Mouse (Mus musculus) lung, embryonic 16.5 days (tissue): ENCODE results near the gene Mettl9. TPM values are rescaled to one million over a fixed set of nuclear protein-coding genes. Genes with fewer than 3 reads are reported as not detected.

Experiments
- ATAC-seq: fragments of 200-750 bp; cut with Nextera tagmentation; 2 replicates; pipeline ENCODE4 v1.8.0; 2017; ENCODE audit warnings: low read depth, mild to moderate bottlenecking, moderate library complexity
- H3K27ac ChIP-seq: fragments of 300-500 bp; sonication (generic); 2 replicates; pipeline ENCODE4 v1.5.1; 2014; ENCODE audit warnings: mild to moderate bottlenecking, control low read depth, low read length
- H3K27me3 ChIP-seq: fragments of 300-500 bp; sonication (generic); 2 replicates; pipeline ENCODE4 v1.6.1; 2014; ENCODE audit warnings: low read depth, low read length, mixed read lengths; ENCODE audit not compliant: control insufficient read depth, insufficient read depth
- H3K36me3 ChIP-seq: fragments of 300-500 bp; sonication (generic); 2 replicates; pipeline ENCODE4 v1.6.1; 2014; ENCODE audit warnings: low read length; ENCODE audit not compliant: control insufficient read depth, insufficient read depth
- H3K4me1 ChIP-seq: fragments of 300-500 bp; sonication (generic); replicated peaks from 2 replicates; pipeline ENCODE4 v1.6.1; 2014; ENCODE audit warnings: low read length, mixed read lengths; ENCODE audit not compliant: control insufficient read depth, insufficient read depth
- H3K4me2 ChIP-seq: fragments of 300-500 bp; sonication (generic); 2 replicates; pipeline ENCODE4 v1.6.1; 2014; ENCODE audit warnings: low read depth, low read length, control low read depth
- H3K4me3 ChIP-seq: fragments of 300-500 bp; sonication (generic); 2 replicates; pipeline ENCODE4 v1.5.1; 2014; ENCODE audit warnings: mild to moderate bottlenecking, low read length, control low read depth
- H3K9ac ChIP-seq: fragments of 300-500 bp; sonication (generic); 2 replicates; pipeline ENCODE4 v1.6.1; 2014; ENCODE audit warnings: low read length, control low read depth
- H3K9me3 ChIP-seq: fragments of 300-500 bp; sonication (generic); 2 replicates; pipeline ENCODE4 v1.6.1; 2016; ENCODE audit warnings: low read length; ENCODE audit not compliant: control insufficient read depth
- WGBS: fragments of 180-500 bp; shearing (Covaris S2); extraction: QIAGEN DNeasy Blood & Tissue Kit; methylation state at CpG from one replicate; pipeline ENCODE4 v1.1.7; 2014; 5-methylcytosine and 5-hydroxymethylcytosine counted together
- polyA plus RNA-seq: library from polyadenylated mRNA; unstranded; fragments of >200 nt; fragmentation: Nextera tagmentation; extraction: Ambion mirVana; gene quantifications from 2 replicates; pipeline ENCODE4 v1.2.1, GENCODE M21; 2015

Gene Mettl9
- polyA plus RNA-seq, 1 experiment from 2014 or later: 116 TPM

GRCm38 (mm10) chr7:121041989-121042388 lies 7.7 kb downstream of the Mettl9 start:
- H3K4me1 ChIP-seq: peaks cover 14% of the 10 kb centered on the region
- ATAC-seq: peak; percentile 82

DNA sequence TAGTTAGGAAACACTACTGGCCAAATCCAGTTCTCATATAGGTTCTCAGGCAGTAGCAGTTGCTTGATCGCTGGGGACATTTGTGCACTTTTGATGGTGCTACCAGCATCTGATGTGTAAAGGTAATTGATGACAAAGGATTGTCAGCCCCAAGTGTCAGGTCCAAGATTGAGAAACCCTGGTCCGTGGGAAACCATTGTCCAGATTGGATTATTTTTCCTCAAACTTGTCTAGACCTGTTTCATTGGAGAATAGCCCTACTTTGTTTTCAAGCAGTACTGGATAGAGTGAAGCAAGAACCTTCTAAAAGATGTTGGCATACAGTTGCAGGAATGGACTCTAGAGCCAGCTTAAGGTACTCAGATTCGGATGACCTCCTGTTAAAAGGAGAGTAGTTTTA lies 8.8 kb downstream of the Mettl9 start:
- no peak overlapping the region for H3K9ac ChIP-seq
- no peak overlapping the region for H3K4me2 ChIP-seq
- WGBS: 87% methylated on average over 3 of the region's 3 CpGs
- no peaks in the 10 kb centered on the region for H3K9me3 ChIP-seq
- H3K27ac ChIP-seq: no peak overlapping the region
- ATAC-seq: no peak
- H3K36me3 ChIP-seq: no peaks in the 10 kb centered on the region
- H3K27me3 ChIP-seq: no peaks in the 10 kb centered on the region
- H3K4me1 ChIP-seq: peaks cover 14% of the 10 kb centered on the region
- no peak overlapping the region for H3K4me3 ChIP-seq

More at GRCm38 (mm10) chr7:121041989-121042388, 7.7 kb downstream of the Mettl9 start:
- 51% methylated on average over 1 of the region's 1 CpGs for whole genome bisulfite sequencing
- Histone ChIP-seq H3K27ac (peak overlapping the region; percentile 17; the same call in 1 of the 2 replicates), H3K9me3 (no peaks in the 10 kb centered on the region), H3K36me3 (no peaks in the 10 kb centered on the region), H3K4me3 (no peak overlapping the region), H3K9ac (no peak overlapping the region), H3K27me3 (no peaks in the 10 kb centered on the region), H3K4me2 (no peak overlapping the region)

GRCm38 (mm10) chr7:121043510-121043909 lies 9.3 kb downstream of the Mettl9 start:
- no peak overlapping the region for H3K4me3 ChIP-seq
- peaks cover 2% of the 10 kb centered on the region; the same call in 1 of the 2 replicates for H3K36me3 ChIP-seq
- WGBS: 84% methylated on average over 1 of the region's 1 CpGs
- no peaks in the 10 kb centered on the region for H3K9me3 ChIP-seq
- H3K27ac ChIP-seq: no peak overlapping the region
- H3K4me1 ChIP-seq: peaks cover 14% of the 10 kb centered on the region
- no peak overlapping the region for H3K9ac ChIP-seq
- no peak for ATAC-seq
- no peaks in the 10 kb centered on the region for H3K27me3 ChIP-seq
- H3K4me2 ChIP-seq: no peak overlapping the region

- 71% methylated on average over 1 of the region's 1 CpGs for WGBS
- Histone ChIP-seq H3K4me2 (no peak overlapping the region), H3K27me3 (no peaks in the 10 kb centered on the region), H3K36me3 (peaks cover 3% of the 10 kb centered on the region; the same call in 1 of the 2 replicates), H3K4me3 (no peak overlapping the region), H3K9me3 (no peaks in the 10 kb centered on the region), H3K4me1 (peaks cover 14% of the 10 kb centered on the region), H3K27ac (no peak overlapping the region), H3K9ac (no peak overlapping the region)
- no peak for ATAC-seq
These were observed 10.0 kb downstream of the Mettl9 start for GRCm38 (mm10) chr7:121044251-121044650.

DNA sequence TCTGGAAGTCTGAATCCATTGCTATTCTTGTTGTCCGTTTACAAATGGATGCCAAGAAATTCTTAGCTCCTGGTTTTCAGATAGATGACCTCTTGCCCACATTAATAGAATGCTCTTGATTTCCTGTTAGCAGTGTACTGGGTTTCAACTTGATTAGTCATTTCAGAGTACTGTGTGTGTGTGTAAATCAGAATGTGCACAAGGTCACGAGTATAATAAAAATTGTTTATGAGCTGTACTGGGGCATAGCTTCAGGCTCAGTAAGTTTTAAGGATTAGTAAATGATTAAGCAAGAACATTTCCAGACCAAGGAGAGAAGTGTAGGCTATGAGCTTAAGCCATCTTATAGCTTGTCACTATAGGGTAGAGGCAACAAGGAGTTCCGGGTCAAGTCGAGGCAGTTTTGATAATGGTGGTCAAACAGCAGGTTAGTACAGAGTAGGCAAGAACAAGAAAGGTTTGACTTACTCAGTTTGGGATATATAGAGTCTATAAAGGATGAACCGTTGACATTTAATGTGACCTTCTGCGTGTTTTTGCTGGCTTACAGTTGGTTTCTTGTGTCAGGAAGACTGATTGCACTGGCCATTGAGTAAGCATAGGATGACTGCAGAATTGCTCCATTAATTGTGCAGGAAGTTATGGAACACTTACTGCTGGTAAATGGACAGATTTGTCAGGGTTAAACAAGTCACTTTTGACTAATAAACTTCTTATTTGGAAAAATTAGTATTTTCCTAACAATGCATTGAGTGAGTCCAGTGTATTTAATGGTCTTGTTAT lies 11.6 kb downstream of the Mettl9 start:
- no peak overlapping the region for H3K27ac ChIP-seq
- H3K4me3 ChIP-seq: no peak overlapping the region
- 70% methylated on average over 6 of the region's 6 CpGs for WGBS
- no peaks in the 10 kb centered on the region for H3K27me3 ChIP-seq
- peaks cover 14% of the 10 kb centered on the region for H3K4me1 ChIP-seq
- H3K4me2 ChIP-seq: no peak overlapping the region
- no peak for ATAC-seq
- H3K36me3 ChIP-seq: peaks cover 3% of the 10 kb centered on the region; the same call in 1 of the 2 replicates
- no peaks in the 10 kb centered on the region for H3K9me3 ChIP-seq
- no peak overlapping the region for H3K9ac ChIP-seq

GRCm38 (mm10) chr7:121047624-121048023 lies 13.4 kb downstream of the Mettl9 start:
- WGBS: 92% methylated on average over 2 of the region's 2 CpGs
- peaks cover 9% of the 10 kb centered on the region; the same call in 1 of the 2 replicates for H3K36me3 ChIP-seq
- H3K9ac ChIP-seq: no peak overlapping the region
- H3K9me3 ChIP-seq: no peaks in the 10 kb centered on the region
- H3K27ac ChIP-seq: no peak overlapping the region
- no peaks in the 10 kb centered on the region for H3K27me3 ChIP-seq
- ATAC-seq: no peak
- H3K4me3 ChIP-seq: no peak overlapping the region
- peaks cover 7% of the 10 kb centered on the region; the same call in 1 of the 2 replicates for H3K4me1 ChIP-seq
- no peak overlapping the region for H3K4me2 ChIP-seq

DNA sequence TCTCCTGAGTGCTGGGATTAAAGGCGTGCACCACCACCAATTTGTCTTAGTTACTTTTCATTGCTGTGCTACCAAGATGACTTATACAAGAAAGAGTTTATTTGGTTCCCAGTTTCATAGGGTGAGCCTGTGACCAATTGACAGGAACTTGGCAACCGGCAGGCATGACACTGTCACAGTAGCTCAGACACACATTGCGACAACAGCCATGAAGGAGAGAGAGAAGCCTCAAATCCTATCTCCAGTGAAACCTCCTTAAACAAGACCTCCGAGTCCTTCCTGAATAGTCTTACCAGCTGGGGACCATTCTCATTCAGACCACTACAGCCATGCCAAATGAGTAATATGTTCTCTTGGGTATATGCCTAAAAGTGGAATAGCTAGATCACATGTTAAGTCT lies 18.8 kb downstream of the Mettl9 start:
- H3K4me2 ChIP-seq: no peak overlapping the region
- H3K9ac ChIP-seq: no peak overlapping the region
- H3K4me1 ChIP-seq: 0 out of 2 replicates have a peak, but pooled peaks cover 4% of the 10 kb centered on the region
- no peaks in the 10 kb centered on the region for H3K27me3 ChIP-seq
- H3K27ac ChIP-seq: peak overlapping the region; percentile 13; the same call in 1 of the 2 replicates
- WGBS: 54% methylated on average over 4 of the region's 4 CpGs
- no peak overlapping the region for H3K4me3 ChIP-seq
- peak; percentile 92 for ATAC-seq
- peaks cover 22% of the 10 kb centered on the region for H3K36me3 ChIP-seq
- no peaks in the 10 kb centered on the region for H3K9me3 ChIP-seq

GRCm38 (mm10) chr7:121059477-121060218 lies 25.4 kb downstream of the Mettl9 start:
- Histone ChIP-seq H3K4me3 (no peak overlapping the region), H3K9me3 (no peaks in the 10 kb centered on the region), H3K4me2 (no peak overlapping the region), H3K9ac (no peak overlapping the region), H3K4me1 (no peaks in the 10 kb centered on the region), H3K27ac (no peak overlapping the region), H3K36me3 (peaks cover 15% of the 10 kb centered on the region), H3K27me3 (no peaks in the 10 kb centered on the region)
- ATAC-seq: no peak
- WGBS: 55% methylated on average over 6 of the region's 6 CpGs

GRCm38 (mm10) chr7:121064309-121064708 lies 30.1 kb downstream of the Mettl9 start:
- no peaks in the 10 kb centered on the region for H3K9me3 ChIP-seq
- no peak overlapping the region for H3K27ac ChIP-seq
- peaks cover 5% of the 10 kb centered on the region for H3K36me3 ChIP-seq
- 52% methylated on average over 4 of the region's 4 CpGs for WGBS
- 0 out of 2 replicates have a peak, but pooled peaks have one; percentile 34 for ATAC-seq
- no peaks in the 10 kb centered on the region for H3K4me1 ChIP-seq
- H3K4me2 ChIP-seq: no peak overlapping the region
- no peaks in the 10 kb centered on the region for H3K27me3 ChIP-seq
- H3K4me3 ChIP-seq: no peak overlapping the region
- H3K9ac ChIP-seq: no peak overlapping the region
